Mouse (Mus musculus) hindbrain, embryonic 13.5 days (tissue): Measurements from ENCODE around the gene Sp2. TPM values are rescaled to one million over a fixed set of nuclear protein-coding genes. Genes with fewer than 3 reads are reported as not detected.

Experiments used
- ATAC-seq: fragments of 200-750 bp; cut with Nextera tagmentation; 2 replicates; pipeline ENCODE4 v1.8.0; 2017; ENCODE audit warnings: moderate TSS enrichment; ENCODE audit not compliant: low FRiP score
- H3K27ac ChIP-seq: fragments of 300-500 bp; sonication (generic); 2 replicates; pipeline ENCODE4 v1.5.1; 2015; ENCODE audit warnings: inconsistent platforms, mild to moderate bottlenecking, moderate library complexity
- H3K27me3 ChIP-seq: fragments of 300-500 bp; sonication (generic); 2 replicates; pipeline ENCODE4 v1.6.1; 2015; ENCODE audit warnings: mild to moderate bottlenecking, inconsistent platforms
- H3K36me3 ChIP-seq: fragments of 300-500 bp; sonication (generic); 2 replicates; pipeline ENCODE4 v1.6.1; 2015; ENCODE audit warnings: mild to moderate bottlenecking, inconsistent platforms
- H3K4me1 ChIP-seq: fragments of 300-500 bp; sonication (generic); replicated peaks from 2 replicates; pipeline ENCODE4 v1.6.1; 2015; ENCODE audit warnings: inconsistent platforms
- H3K4me2 ChIP-seq: fragments of 300-500 bp; sonication (generic); 2 replicates; pipeline ENCODE4 v1.6.1; 2015; ENCODE audit warnings: inconsistent platforms, mild to moderate bottlenecking, moderate library complexity
- H3K4me3 ChIP-seq: fragments of 300-500 bp; sonication (generic); 2 replicates; pipeline ENCODE4 v1.5.1; 2015; ENCODE audit warnings: mild to moderate bottlenecking, inconsistent platforms
- H3K9ac ChIP-seq: fragments of 300-500 bp; sonication (generic); 2 replicates; pipeline ENCODE4 v1.6.1; 2015; ENCODE audit warnings: mild to moderate bottlenecking, inconsistent platforms
- H3K9me3 ChIP-seq: fragments of 300-500 bp; sonication (generic); 2 replicates; pipeline ENCODE4 v1.6.1; 2016; ENCODE audit warnings: inconsistent platforms
- WGBS: fragments of 180-500 bp; shearing (Covaris S2); methylation state at CpG from one replicate; pipeline ENCODE4 v1.1.7; 2015; 5-methylcytosine and 5-hydroxymethylcytosine counted together
- polyA plus RNA-seq: library from polyadenylated mRNA; unstranded; fragments of >200 nt; fragmentation: Nextera tagmentation; extraction: Ambion mirVana; gene quantifications from 2 replicates; pipeline ENCODE4 v1.2.1, GENCODE M21; 2015

Sp2 gene
- polyA plus RNA-seq, 1 experiment from 2014 or later = 15.9 TPM

DNA sequence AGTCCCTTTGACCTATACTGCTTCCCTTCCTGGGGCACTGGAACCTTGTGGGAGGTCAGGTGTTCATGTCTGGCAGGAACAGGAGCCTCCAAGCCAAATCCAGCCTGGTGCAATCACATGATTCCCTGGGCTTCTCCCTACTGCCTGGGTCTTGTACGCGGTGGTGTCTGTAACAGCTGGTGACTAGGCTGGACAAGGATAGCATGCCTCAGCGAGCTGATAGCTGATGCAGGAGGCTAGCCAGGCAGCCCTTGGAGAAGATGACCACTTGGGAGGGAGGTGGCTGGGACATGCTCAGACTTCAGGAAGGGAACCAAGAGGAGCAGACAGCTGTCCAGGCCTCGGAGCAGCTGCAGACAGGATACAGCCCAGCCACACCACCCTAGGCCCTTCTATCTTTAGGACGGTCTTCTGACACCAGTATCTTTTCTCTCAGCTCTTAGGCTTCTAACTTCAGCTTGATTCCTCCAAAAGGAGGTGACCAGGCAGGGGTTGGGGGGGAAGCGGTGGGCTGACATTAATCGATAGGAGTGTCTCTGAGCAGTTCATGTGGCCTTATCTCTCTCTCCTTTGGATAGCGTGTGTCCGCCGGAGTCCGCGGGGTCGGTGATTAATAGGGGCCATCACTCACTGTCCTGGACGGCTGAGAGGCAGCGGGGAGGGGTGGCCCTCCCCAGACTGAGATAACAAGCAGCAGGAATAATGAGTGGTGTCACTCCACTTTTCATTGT, 76.2 kb downstream of the Sp2 start:
- Histone ChIP-seq H3K4me2 (no peak overlapping the region), H3K36me3 (peaks cover 22% of the 10 kb centered on the region), H3K4me1 (peaks cover 78% of the 10 kb centered on the region), H3K27me3 (0 out of 2 replicates have a peak, but pooled peaks cover 2% of the 10 kb centered on the region), H3K27ac (peak overlapping the region; percentile 83), H3K9ac (peak overlapping the region; percentile 58), H3K4me3 (no peak overlapping the region), H3K9me3 (no peaks in the 10 kb centered on the region)
- 0 out of 2 replicates have a peak, but pooled peaks have one; percentile 19 for ATAC-seq
- 16% methylated on average over 15 of the region's 15 CpGs for WGBS

Other genes starting within 250 kb of the Sp2 start
- gene Snx11, start 205.4 kb downstream of the Sp2 start, polyA plus RNA-seq = 69.0 and 71.8 TPM in 2 replicates
- 108 and 109 TPM in 2 replicates for gene Cbx1, start 193.8 kb downstream of the Sp2 start, polyA plus RNA-seq
- gene Nfe2l1, start 153.0 kb downstream of the Sp2 start, polyA plus RNA-seq = 69.8 and 72.6 TPM in 2 replicates
- gene Copz2, start 133.1 kb downstream of the Sp2 start, polyA plus RNA-seq = 27.3 and 31.7 TPM in 2 replicates
- gene Cdk5rap3, start 66.5 kb downstream of the Sp2 start, polyA plus RNA-seq = 92.9 and 100 TPM in 2 replicates
- 0.29 and 0.43 TPM in 2 replicates for gene Prr15l, start 54.9 kb downstream of the Sp2 start, polyA plus RNA-seq
- 20.5 and 22.6 TPM in 2 replicates for gene Pnpo, start 39.0 kb downstream of the Sp2 start, polyA plus RNA-seq
- gene Sp6, start 30.4 kb upstream of the Sp2 start, polyA plus RNA-seq = 0.10 and 0.29 TPM in 2 replicates
- 14.4 and 15.3 TPM in 2 replicates for gene Scrn2, start 47.0 kb upstream of the Sp2 start, polyA plus RNA-seq
- gene Lrrc46, start 58.4 kb upstream of the Sp2 start, polyA plus RNA-seq = 3.2 and 5.6 TPM in 2 replicates
- 59.4 and 62.0 TPM in 2 replicates for gene Mrpl10, start 58.6 kb upstream of the Sp2 start, polyA plus RNA-seq
- 9.6 and 10.7 TPM in 2 replicates for gene Osbpl7, start 67.7 kb upstream of the Sp2 start, polyA plus RNA-seq
- gene Tbx21, start 132.4 kb upstream of the Sp2 start, polyA plus RNA-seq = 0.16 and 0.21 TPM in 2 replicates
- 7.3 and 8.2 TPM in 2 replicates for gene Tbkbp1, start 168.5 kb upstream of the Sp2 start, polyA plus RNA-seq
- gene Kpnb1, start 204.9 kb upstream of the Sp2 start, polyA plus RNA-seq = 36.7 and 39.7 TPM in 2 replicates